Mouse (Mus musculus): ENCODE results near the gene Ndrg3.
A peak's percentile ranks its signal among the peaks of the same experiment; 100 is the strongest.

The Ndrg3 gene

DNA sequence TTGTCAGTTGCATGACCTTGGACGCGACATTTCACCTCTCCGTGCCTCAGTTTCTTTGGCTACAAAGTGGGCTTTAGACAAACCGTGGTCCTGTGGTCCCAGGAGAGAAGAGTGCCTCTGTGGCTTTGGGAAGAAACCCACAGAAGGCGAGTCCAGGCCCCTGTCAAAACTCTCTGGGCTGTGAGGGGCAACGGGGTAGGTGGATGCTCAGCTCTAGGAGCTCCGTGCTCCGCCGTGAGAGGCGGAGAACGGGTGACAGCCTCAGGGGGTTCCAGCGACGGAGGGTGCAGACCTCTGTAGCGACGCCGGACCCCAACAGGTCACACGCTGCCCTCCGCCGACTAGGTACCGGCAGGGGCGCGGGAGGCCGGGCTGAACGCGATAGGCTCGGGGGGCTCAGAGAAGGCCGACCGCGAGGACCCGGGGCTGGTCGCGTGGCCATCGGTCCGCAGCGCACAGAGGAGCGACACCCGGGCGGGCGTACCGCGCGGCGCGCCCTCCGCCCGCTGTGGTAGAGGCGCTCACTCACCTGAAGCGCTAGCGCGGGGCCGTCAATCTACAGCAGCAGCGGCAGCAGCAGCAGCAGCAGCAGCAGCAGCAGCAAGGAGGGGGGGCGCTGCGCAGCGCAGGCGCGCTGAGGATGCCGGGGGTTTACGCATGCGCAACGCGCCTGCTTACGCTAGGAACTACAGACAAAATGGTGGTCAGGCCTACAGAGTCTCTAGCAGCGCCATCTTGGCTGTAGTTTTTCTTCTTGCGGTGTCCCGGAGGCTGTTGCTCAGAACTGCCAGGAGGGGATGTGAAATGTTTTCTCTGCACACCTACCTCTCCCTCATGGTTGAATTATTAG lies at the start of gene Ndrg3:
Gene Ndrg3 (minus strand): TSS at position 587 of the 850 bp plus-strand sequence.
- peak; percentile 88 for ATAC-seq (ENCODE audit: low TSS enrichment)

DNA sequence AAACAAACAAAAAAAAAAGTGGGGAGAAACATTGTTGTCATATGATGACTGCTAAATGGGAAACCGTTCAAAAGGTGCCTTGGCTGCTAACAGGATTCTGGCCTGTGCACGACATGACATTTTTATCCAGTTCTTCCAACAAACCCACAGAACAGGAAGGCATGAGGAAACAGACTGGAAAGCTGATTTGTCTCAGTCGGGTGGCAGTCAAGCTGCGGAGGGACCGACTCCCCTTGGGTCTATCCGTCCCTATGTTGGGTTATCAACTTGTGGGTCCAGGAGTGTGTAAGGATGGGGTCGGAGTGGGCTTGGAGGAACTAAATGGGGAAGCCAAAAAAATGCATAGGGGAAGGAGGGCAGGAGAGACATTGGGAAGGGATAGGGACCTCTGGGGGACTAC lies 49.6 kb upstream of the Ndrg3 start:
- ATAC-seq (ENCODE audit: low TSS enrichment) = no peak

GRCm38 (mm10) chr2:157040649-157041046 lies 48.8 kb upstream of the Ndrg3 start:
- ATAC-seq (ENCODE audit: low TSS enrichment) = no peak

GRCm38 (mm10) chr2:157039900-157040648 lies 48.2 kb upstream of the Ndrg3 start:
- 0 out of 2 replicates have a peak, but pooled peaks have one; percentile 41 for ATAC-seq (ENCODE audit: low TSS enrichment)

DNA sequence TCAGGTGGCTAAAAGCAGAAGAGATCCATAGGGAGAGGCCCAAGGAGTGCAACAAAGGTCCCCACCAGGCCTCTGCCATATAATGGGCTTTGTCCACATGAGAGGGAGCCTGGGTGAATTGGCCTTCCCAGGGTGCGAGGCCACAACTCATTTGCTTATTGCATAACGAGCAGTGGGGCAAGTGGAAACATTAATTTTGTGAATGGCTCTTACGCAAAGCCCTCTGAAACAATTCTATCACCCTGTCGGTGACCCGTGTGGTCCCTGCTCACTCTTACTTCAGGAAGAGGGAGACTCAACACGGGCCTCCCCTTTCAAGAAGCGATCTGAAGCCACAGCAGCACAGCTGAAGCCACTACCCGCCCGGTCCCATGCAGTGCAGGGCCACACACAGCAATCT lies 45.4 kb upstream of the Ndrg3 start:
- no peak for ATAC-seq (ENCODE audit: low TSS enrichment)

DNA sequence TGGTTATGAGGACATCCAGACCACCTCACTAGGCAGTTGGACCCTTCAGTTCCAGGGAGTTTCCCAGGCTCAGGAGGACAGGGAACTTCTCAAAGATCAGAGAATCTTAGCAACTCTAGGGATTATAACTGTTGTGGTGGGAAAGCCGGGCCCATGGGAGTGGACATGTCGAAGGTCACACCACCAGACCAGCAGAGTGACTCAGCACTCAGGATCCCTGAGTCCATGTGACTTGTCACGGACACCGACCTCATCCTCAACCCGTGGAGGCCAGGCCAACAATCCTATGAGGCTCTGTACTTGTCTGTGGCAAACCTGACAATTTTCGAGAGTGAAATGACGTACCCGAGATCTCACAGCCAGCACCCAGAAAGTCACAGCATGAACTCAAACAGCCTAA lies 44.5 kb upstream of the Ndrg3 start:
- no peak for ATAC-seq (ENCODE audit: low TSS enrichment)

DNA sequence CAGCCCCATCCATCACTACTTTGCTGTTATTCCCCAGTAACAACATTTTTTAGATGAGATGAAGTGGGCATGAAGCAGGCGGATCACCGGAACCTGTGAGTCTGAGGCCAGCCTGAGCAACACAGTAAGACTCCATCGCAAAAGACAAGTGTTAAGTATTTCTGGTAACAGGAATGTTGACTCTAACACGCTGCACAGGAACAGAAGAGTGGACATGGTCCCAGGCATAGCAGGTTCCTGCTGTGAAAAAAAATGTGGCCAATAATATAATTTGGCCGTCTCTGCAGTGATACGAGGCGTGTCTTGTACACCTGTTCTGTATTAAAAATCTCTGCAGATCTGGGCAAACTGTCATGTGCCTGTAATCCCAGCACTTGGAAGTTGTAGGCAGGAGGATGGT lies 43.5 kb upstream of the Ndrg3 start:
- ATAC-seq (ENCODE audit: low TSS enrichment) = no peak

GRCm38 (mm10) chr2:157030804-157031203 lies 38.9 kb upstream of the Ndrg3 start:
- ATAC-seq (ENCODE audit: low TSS enrichment) = peak; percentile 84

GRCm38 (mm10) chr2:157028261-157028660 lies 36.4 kb upstream of the Ndrg3 start:
- no peak for ATAC-seq (ENCODE audit: low TSS enrichment)

- ATAC-seq (ENCODE audit: low TSS enrichment) = peak; percentile 83; the same call in 1 of the 2 replicates
Observed at GRCm38 (mm10) chr2:157027106-157028008, 35.5 kb upstream of the Ndrg3 start.

DNA sequence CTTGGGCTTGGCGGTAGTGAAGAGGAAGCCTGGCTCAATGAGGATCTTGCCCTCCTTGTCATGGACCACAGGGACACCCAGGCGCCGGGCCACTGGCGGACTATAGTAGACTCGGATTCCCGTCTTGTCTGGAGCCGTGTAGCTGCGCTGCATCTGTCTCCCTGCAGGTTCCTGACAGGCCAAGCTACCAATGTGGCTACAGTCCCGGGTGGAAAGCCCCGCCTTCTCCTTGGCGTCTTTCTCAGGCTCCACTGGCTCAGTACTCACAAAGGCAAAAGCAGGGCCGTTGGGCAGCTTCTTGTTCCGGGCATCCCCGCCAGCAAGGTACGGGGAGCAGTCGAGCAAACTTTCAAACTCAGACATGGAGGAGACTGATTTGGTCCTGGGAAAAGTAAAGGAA lies 29.3 kb upstream of the Ndrg3 start:
- no peak for ATAC-seq (ENCODE audit: low TSS enrichment)

GRCm38 (mm10) chr2:157019228-157019627 lies 27.4 kb upstream of the Ndrg3 start:
- no peak for ATAC-seq (ENCODE audit: low TSS enrichment)

DNA sequence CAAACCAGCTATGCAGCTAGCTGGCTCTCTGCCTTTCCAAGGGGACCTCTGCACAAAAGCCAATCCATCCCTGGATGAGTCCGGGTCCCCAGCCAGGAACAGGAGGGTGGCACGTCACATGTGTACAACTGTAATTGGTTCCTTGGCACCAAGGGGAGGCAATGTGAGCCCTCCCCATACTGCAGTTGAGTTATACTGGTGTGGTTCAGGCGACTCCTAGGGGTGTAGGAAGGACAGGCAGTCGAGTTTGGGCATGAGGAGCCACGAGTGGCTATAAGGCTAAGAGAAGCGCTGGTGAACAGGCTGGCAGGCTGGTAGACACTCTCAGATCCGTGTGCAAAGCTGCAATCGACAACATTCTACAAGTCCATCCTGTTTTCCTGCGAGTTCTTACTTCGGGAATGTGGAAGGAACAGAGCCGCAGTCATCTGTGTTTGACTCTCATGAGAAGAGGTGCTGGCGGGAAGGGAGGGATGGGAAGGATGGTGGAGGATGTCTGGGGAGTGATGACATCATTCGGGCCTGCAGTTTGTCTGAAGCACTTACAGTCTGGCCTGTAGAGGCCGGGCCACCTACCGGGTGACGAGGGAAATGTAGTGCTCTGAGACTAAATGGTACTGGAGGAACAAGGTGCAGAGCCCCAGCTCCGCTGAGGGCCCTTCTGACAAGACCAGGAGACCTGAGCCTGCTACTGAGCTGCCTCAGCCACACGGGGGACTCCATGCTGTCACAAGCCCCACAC lies 24.8 kb upstream of the Ndrg3 start:
- ATAC-seq (ENCODE audit: low TSS enrichment) = no peak

- ATAC-seq (ENCODE audit: low TSS enrichment) = no peak
Observed at GRCm38 (mm10) chr2:157012341-157012740, 20.5 kb upstream of the Ndrg3 start.

DNA sequence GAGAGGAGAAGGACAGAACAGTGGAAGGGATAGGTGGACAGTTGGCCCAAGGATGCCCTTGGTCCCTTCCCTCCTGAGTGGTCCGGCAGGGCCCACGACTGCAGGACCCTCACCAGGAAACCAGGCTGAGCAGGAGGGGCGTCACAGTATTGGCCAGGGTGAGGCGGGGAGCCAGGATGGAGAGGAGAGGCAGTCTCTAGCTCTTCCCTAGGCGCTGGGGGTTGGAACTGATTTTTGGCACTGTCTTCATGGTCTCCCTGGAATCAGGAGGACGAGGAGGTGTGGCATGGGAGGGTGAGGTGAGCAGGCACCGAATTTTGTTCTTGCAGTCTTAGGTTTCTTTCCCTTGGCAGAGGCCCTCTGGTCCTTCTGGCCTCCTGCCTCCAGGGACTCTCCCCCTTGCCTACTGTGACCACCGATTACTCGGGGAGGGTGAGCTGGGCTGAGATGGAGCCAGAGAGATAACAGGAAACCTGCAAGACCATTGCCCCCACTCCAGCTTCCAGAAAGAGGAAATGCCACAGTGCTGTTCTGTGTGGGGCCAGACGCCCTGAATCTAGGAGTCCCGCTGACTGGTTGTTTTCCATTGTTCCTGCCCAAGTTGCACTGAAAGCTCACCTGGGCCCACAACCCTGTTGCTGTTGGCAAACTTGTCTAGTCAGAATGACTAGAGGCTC lies 18.9 kb upstream of the Ndrg3 start:
- ATAC-seq (ENCODE audit: low TSS enrichment) = no peak

GRCm38 (mm10) chr2:157010121-157010520 lies 18.3 kb upstream of the Ndrg3 start:
- ATAC-seq (ENCODE audit: low TSS enrichment) = peak; percentile 48

DNA sequence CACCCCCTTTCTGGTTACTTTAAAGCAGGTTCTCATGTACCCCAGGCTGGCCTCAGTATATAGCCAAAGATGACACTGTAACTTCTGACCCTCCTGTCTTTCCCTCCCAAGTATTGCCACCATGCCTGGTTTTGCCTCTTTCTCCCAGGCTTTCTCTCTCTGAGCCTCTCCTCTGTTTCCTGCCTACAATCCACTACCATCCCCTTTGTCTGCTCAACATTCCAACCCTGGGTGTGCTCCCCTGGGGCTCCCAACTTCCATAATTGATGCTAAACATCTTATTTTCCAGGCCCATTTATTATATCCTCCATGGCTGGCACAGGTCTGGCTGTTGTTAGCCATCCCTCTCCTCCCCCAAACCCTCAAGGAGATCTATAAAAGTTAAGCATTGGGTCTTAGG lies 16.7 kb upstream of the Ndrg3 start:
- no peak for ATAC-seq (ENCODE audit: low TSS enrichment)

DNA sequence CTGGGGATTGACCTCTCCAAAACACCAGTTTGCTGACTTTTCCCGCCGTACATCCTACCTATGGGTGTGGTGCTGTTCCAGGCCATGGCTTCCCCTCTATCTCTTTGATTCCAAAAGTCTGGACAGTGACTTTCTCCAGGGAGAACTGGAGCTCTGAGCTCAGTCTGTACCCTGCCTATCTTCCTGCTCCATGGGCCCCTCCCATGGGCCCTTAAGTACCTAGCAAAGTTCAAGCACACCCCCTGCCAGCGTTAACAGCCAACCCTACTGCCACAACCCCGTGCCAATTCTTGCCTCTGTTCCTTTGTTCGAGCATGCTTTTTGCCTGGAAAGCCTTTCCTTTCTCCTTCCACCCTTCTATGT lies 15.4 kb upstream of the Ndrg3 start:
- no peak for ATAC-seq (ENCODE audit: low TSS enrichment)

DNA sequence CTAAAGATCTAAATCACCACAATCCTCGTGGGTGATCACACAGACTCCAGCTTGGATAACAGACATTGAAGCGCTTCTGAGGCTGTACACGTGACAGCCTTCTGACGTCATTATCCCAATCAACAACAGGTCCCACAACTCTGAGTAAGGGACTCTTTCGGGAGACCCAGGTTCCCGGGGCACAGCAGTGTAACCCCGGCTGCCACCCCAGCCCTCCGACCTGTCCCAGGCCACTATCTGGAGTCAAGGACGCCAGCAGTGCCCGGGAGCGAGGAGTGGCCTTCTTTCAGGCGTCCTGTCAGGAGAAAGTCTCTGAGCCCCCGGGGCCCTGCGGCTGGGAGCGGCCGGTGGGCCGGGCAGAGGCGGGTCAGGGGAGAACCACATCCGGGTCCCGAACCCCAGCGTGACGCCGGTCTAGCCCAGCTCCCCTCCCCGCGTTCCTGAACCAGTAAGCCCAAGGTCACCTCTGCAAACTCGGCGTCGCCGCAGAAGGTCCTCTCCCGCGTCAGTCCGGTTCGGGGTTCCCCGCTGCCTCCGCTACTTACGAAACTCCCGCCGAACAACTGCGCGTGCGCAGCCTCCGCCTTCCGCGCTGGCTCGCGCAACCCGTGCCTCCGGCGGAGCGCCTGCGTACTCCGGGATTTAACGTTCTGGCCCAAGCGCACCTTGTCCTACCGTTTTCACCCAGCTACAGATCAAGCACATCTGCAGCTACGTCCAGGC lies 14.8 kb upstream of the Ndrg3 start, which contains the start of gene Dsn1:
Gene Dsn1 (minus strand): TSS at position 644 of the 723 bp plus-strand sequence.
- peak; percentile 79 for ATAC-seq (ENCODE audit: low TSS enrichment)

DNA sequence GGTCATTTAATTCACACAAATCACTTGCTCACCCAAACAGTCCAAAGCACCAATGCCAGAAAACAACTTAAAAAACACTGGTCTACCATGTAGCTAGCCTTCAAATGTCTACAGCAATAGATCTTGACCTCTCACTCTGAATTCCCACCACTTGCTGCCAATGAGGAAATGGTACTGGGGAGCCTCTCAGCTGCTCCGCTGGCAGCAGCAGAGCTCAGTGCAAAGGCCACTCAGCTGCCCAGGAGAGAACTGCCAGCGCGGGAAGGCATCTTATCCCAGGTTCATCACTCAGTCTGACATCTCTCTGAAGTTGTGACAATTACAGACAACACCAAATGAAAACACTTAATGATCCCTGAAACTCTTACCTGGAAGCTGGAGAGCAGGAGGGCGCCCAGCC lies 10.5 kb upstream of the Ndrg3 start:
- ATAC-seq (ENCODE audit: low TSS enrichment) = no peak

Data from frontal cortex, adult (tissue).